Mouse (Mus musculus): ENCODE data around the gene Chd2.

DNA sequence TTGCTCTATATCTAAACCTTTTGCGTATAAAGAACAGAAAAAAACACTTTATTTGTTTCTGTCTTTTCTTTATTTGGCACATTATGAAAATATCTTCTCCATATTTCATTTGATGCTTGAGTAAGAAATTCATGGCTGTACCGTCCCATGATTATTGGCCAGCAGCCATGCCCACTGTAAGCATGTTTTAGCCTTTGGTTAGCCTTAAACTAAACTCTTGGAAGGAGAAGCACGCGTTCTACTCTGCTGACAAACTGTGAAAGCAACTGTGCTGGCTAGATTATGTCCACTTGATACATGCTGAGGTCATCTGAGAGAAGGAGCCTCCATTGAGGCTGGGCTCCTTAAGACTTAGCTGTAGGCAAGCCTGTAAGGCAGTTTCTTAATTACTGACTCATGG is 99.4 kb downstream of the Chd2 start:
- TF ChIP-seq POLR2A (IDR thresholded peaks at IDR 0.05; ENCODE audit: insufficient read depth, low read depth, low read length) (no peak), CTCF (IDR thresholded peaks at IDR 0.05) (no peak), EP300 (IDR thresholded peaks at IDR 0.05; ENCODE audit: insufficient read depth, low read depth, low read length) (no peak)

Measured in heart, adult 2 months (tissue).